Mouse (Mus musculus): ENCODE data around the gene 4933424G06Rik. TPM values are rescaled to one million over a fixed set of nuclear protein-coding genes. Genes with fewer than 3 reads are reported as not detected.
A peak's percentile ranks its signal among the peaks of the same experiment; 100 is the strongest.
"Not testable (repeated sequence)": the region's sequence is repeated elsewhere in the genome, so short reads cannot be mapped to it uniquely, and the experiment has no call there.

The 4933424G06Rik gene
- 0.10 and 0.24 TPM in 2 replicates for polyA plus RNA-seq (2016; fragmentation: Nextera tagmentation; extraction: Ambion mirVana)

- WGBS = under 1% methylated on average over 29 of the region's 29 CpGs
- H3K9me3 ChIP-seq (replicated peaks) = no peaks in the 10 kb centered on the region
- H3K27ac ChIP-seq (replicated peaks) = peak within 1 kb of the TSS; percentile 91
- H3K4me3 ChIP-seq = peak within 1 kb of the TSS; percentile 78
- peak; percentile 99 for DNase-seq (ENCODE audit: low spot score)
- peaks cover 33% of the 10 kb centered on the region for H3K36me3 ChIP-seq
- H3K27me3 ChIP-seq (ENCODE audit: low read depth, poor library complexity, severe bottlenecking) = no peaks in the 10 kb centered on the region
- peaks cover 17% of the 10 kb centered on the region for H3K4me1 ChIP-seq
Measured at GRCm38 (mm10) chr1:36709854-36710280, at the start of gene 4933424G06Rik. 4933424G06Rik (plus strand) TSS chr1:36710149.

GRCm38 (mm10) chr1:36664457-36664856 lies 45.5 kb upstream of the 4933424G06Rik start:
- WGBS = 84% methylated on average over 4 of the region's 4 CpGs
- no peak overlapping the region for H3K27ac ChIP-seq (replicated peaks)

GRCm38 (mm10) chr1:36665165-36665723 lies 44.7 kb upstream of the 4933424G06Rik start:
- no peak overlapping the region for H3K4me3 ChIP-seq
- 64% methylated on average over 11 of the region's 11 CpGs for WGBS
- no peaks in the 10 kb centered on the region for H3K9me3 ChIP-seq (replicated peaks)
- no peak overlapping the region for H3K27ac ChIP-seq (replicated peaks)
- H3K4me1 ChIP-seq = peaks cover 10% of the 10 kb centered on the region
- no peak for DNase-seq (ENCODE audit: low spot score)
- no peaks in the 10 kb centered on the region for H3K27me3 ChIP-seq (ENCODE audit: low read depth, poor library complexity, severe bottlenecking)
- H3K36me3 ChIP-seq = no peaks in the 10 kb centered on the region

More at GRCm38 (mm10) chr1:36664457-36664856, 45.5 kb upstream of the 4933424G06Rik start:
- Histone ChIP-seq H3K4me3 (no peak overlapping the region), H3K36me3 (no peaks in the 10 kb centered on the region), H3K27me3 (ENCODE audit: low read depth, poor library complexity, severe bottlenecking) (no peaks in the 10 kb centered on the region), H3K9me3 (replicated peaks) (no peaks in the 10 kb centered on the region), H3K4me1 (peaks cover 10% of the 10 kb centered on the region)
- no peak for DNase-seq (ENCODE audit: low spot score)

- Histone ChIP-seq H3K27ac (replicated peaks) (no peak overlapping the region), H3K4me3 (no peak overlapping the region), H3K9me3 (replicated peaks) (no peaks in the 10 kb centered on the region), H3K4me1 (peaks cover 10% of the 10 kb centered on the region), H3K36me3 (no peaks in the 10 kb centered on the region), H3K27me3 (ENCODE audit: low read depth, poor library complexity, severe bottlenecking) (no peaks in the 10 kb centered on the region)
- no peak for DNase-seq (ENCODE audit: low spot score)
- 73% methylated on average over 4 of the region's 4 CpGs for WGBS
Measured at GRCm38 (mm10) chr1:36665934-36666333, 44.0 kb upstream of the 4933424G06Rik start.

- H3K4me3 ChIP-seq; H3K27ac ChIP-seq (replicated peaks); H3K9me3 ChIP-seq (replicated peaks); DNase-seq (ENCODE audit: low spot score); H3K27me3 ChIP-seq (ENCODE audit: low read depth, poor library complexity, severe bottlenecking); H3K36me3 ChIP-seq: not testable (repeated sequence)
- peaks cover 13% of the 10 kb centered on the region for H3K4me1 ChIP-seq
- WGBS = 72% methylated on average over 4 of the region's 4 CpGs
Measured at GRCm38 (mm10) chr1:36668007-36668406, 41.9 kb upstream of the 4933424G06Rik start.

- no peaks in the 10 kb centered on the region for H3K36me3 ChIP-seq
- H3K27me3 ChIP-seq (ENCODE audit: low read depth, poor library complexity, severe bottlenecking) = no peaks in the 10 kb centered on the region
- H3K4me3 ChIP-seq = no peak overlapping the region
- no peak overlapping the region for H3K27ac ChIP-seq (replicated peaks)
- peaks cover 11% of the 10 kb centered on the region for H3K4me1 ChIP-seq
- DNase-seq (ENCODE audit: low spot score) = no peak
- 81% methylated on average over 4 of the region's 4 CpGs for WGBS
- no peaks in the 10 kb centered on the region for H3K9me3 ChIP-seq (replicated peaks)
Measured at GRCm38 (mm10) chr1:36670256-36670655, 39.7 kb upstream of the 4933424G06Rik start.

- no peak for DNase-seq (ENCODE audit: low spot score)
- Histone ChIP-seq H3K27me3 (ENCODE audit: low read depth, poor library complexity, severe bottlenecking) (no peaks in the 10 kb centered on the region), H3K4me3 (no peak overlapping the region), H3K27ac (replicated peaks) (no peak overlapping the region), H3K4me1 (peaks cover 3% of the 10 kb centered on the region; the same call in 1 of the 2 replicates), H3K36me3 (no peaks in the 10 kb centered on the region), H3K9me3 (replicated peaks) (no peaks in the 10 kb centered on the region)
- WGBS = 91% methylated on average over 10 of the region's 10 CpGs
Measured at GRCm38 (mm10) chr1:36671260-36671659, 38.7 kb upstream of the 4933424G06Rik start.

- H3K27ac ChIP-seq (replicated peaks) = no peak overlapping the region
- 60% methylated on average over 16 of the region's 16 CpGs for WGBS
Measured at GRCm38 (mm10) chr1:36672648-36673350, 37.1 kb upstream of the 4933424G06Rik start.

GRCm38 (mm10) chr1:36674936-36675335 lies 35.0 kb upstream of the 4933424G06Rik start:
- no peaks in the 10 kb centered on the region for H3K36me3 ChIP-seq
- WGBS = 62% methylated on average over 3 of the region's 3 CpGs
- H3K9me3 ChIP-seq (replicated peaks) = no peaks in the 10 kb centered on the region
- no peak overlapping the region for H3K27ac ChIP-seq (replicated peaks)
- H3K4me3 ChIP-seq = no peak overlapping the region
- H3K4me1 ChIP-seq = peaks cover 3% of the 10 kb centered on the region; the same call in 1 of the 2 replicates
- H3K27me3 ChIP-seq (ENCODE audit: low read depth, poor library complexity, severe bottlenecking) = no peaks in the 10 kb centered on the region
- DNase-seq (ENCODE audit: low spot score) = no peak

More at GRCm38 (mm10) chr1:36672648-36673350, 37.1 kb upstream of the 4933424G06Rik start:
- H3K4me1 ChIP-seq = peaks cover 3% of the 10 kb centered on the region; the same call in 1 of the 2 replicates
- no peak for DNase-seq (ENCODE audit: low spot score)
- H3K9me3 ChIP-seq (replicated peaks) = no peaks in the 10 kb centered on the region
- no peaks in the 10 kb centered on the region for H3K27me3 ChIP-seq (ENCODE audit: low read depth, poor library complexity, severe bottlenecking)
- no peaks in the 10 kb centered on the region for H3K36me3 ChIP-seq
- no peak overlapping the region for H3K4me3 ChIP-seq

- Histone ChIP-seq H3K9me3 (replicated peaks) (no peaks in the 10 kb centered on the region), H3K36me3 (no peaks in the 10 kb centered on the region), H3K4me1 (peaks cover 14% of the 10 kb centered on the region), H3K27ac (replicated peaks) (peak overlapping the region; percentile 57; the same call in 1 of the 2 replicates), H3K4me3 (no peak overlapping the region), H3K27me3 (ENCODE audit: low read depth, poor library complexity, severe bottlenecking) (peaks cover 10% of the 10 kb centered on the region; the same call in 1 of the 2 replicates)
- no peak for DNase-seq (ENCODE audit: low spot score)
- WGBS = 36% methylated on average over 7 of the region's 7 CpGs
Measured at GRCm38 (mm10) chr1:36680893-36681292, 29.1 kb upstream of the 4933424G06Rik start.

GRCm38 (mm10) chr1:36682620-36683355 lies 27.2 kb upstream of the 4933424G06Rik start, which contains the start of gene Fam178b:
Fam178b (minus strand) TSS chr1:36683183.
- Histone ChIP-seq H3K4me3 (no peak within 1 kb of the TSS), H3K4me1 (peaks cover 14% of the 10 kb centered on the region), H3K27ac (replicated peaks) (peak within 1 kb of the TSS; percentile 46; the same call in 1 of the 2 replicates), H3K36me3 (no peaks in the 10 kb centered on the region), H3K9me3 (replicated peaks) (no peaks in the 10 kb centered on the region), H3K27me3 (ENCODE audit: low read depth, poor library complexity, severe bottlenecking) (peaks cover 10% of the 10 kb centered on the region; the same call in 1 of the 2 replicates)
- DNase-seq (ENCODE audit: low spot score) = no peak
- 94% methylated on average over 39 of the region's 39 CpGs for WGBS

GRCm38 (mm10) chr1:36683810-36684467 lies 26.0 kb upstream of the 4933424G06Rik start:
- no peak overlapping the region for H3K4me3 ChIP-seq
- peak; percentile 68 for DNase-seq (ENCODE audit: low spot score)
- H3K36me3 ChIP-seq = no peaks in the 10 kb centered on the region
- H3K9me3 ChIP-seq (replicated peaks) = no peaks in the 10 kb centered on the region
- H3K27ac ChIP-seq (replicated peaks) = peak overlapping the region; percentile 46; the same call in 1 of the 2 replicates
- peaks cover 10% of the 10 kb centered on the region; the same call in 1 of the 2 replicates for H3K27me3 ChIP-seq (ENCODE audit: low read depth, poor library complexity, severe bottlenecking)
- peaks cover 14% of the 10 kb centered on the region for H3K4me1 ChIP-seq
- 12% methylated on average over 13 of the region's 13 CpGs for WGBS

All from midbrain, embryonic 10.5 days (tissue).